Mouse (Mus musculus): ENCODE measurements around the gene Rnf10.

- TF ChIP-seq POLR2A (IDR thresholded peaks at IDR 0.05; ENCODE audit: extremely low read depth, insufficient read depth, low read length) (no peak), CTCF (IDR thresholded peaks at IDR 0.05; ENCODE audit: extremely low read depth, insufficient read depth, low read length) (no peak)
Measured at GRCm38 (mm10) chr5:115317645-115318328, 45.1 kb upstream of the Rnf10 start.

Measured in cortical plate, adult 2 months (tissue).